Mouse (Mus musculus) hematopoietic stem cell, adult 5-6 weeks (primary cell): ENCODE measurements around the gene Wfikkn2. TPM values are rescaled to one million over a fixed set of nuclear protein-coding genes. Genes with fewer than 3 reads are reported as not detected.

ENCODE experiments used
- ATAC-seq, 2 experiments: fragments of 125-278 bp in 1 of 2; replicated peaks in 1 of 2; 2 replicates each; pipeline ENCODE4 v1.8.0; 2016 to 2017; ENCODE audit warnings: inconsistent platforms in 2 of 2, mild to moderate bottlenecking in 2 of 2, moderate number of reproducible peaks in 2 of 2, low read depth in 1 of 2, moderate TSS enrichment in 1 of 2; ENCODE audit not compliant: low FRiP score in 2 of 2, poor library complexity in 2 of 2, severe bottlenecking in 2 of 2, insufficient read depth in 1 of 2, low TSS enrichment in 1 of 2
- total RNA-seq: library from RNA; stranded (forward); fragments of 172-1452, 232-1000 nt; gene quantifications from 2 replicates; pipeline ENCODE4 v1.2.3, GENCODE M21; 2017

Wfikkn2 gene
- total RNA-seq, 1 experiment from 2014 or later = 0.30 TPM

GRCm38 (mm10) chr11:94210191-94211086, 35.4 kb downstream of the Wfikkn2 start:
- peak; percentile 74 to 75 for ATAC-seq

- peak; percentile 1 to 11; a peak in 1 of 4 replicates for ATAC-seq
These were observed 36.1 kb downstream of the Wfikkn2 start for GRCm38 (mm10) chr11:94209695-94210131.

GRCm38 (mm10) chr11:94208811-94209675, 36.8 kb downstream of the Wfikkn2 start:
- ATAC-seq = no peak

- no peak for ATAC-seq
These were observed 39.2 kb downstream of the Wfikkn2 start for GRCm38 (mm10) chr11:94206398-94207114.

GRCm38 (mm10) chr11:94203066-94203465, 42.7 kb downstream of the Wfikkn2 start:
- no peak for ATAC-seq

GRCm38 (mm10) chr11:94202106-94202505, 43.7 kb downstream of the Wfikkn2 start:
- ATAC-seq = no peak

- ATAC-seq = no peak
These were observed 45.4 kb downstream of the Wfikkn2 start for GRCm38 (mm10) chr11:94200422-94200821.

GRCm38 (mm10) chr11:94199771-94200170, 46.0 kb downstream of the Wfikkn2 start:
- ATAC-seq = no peak

GRCm38 (mm10) chr11:94198405-94199146, 47.2 kb downstream of the Wfikkn2 start:
- ATAC-seq = peak in 1 of 2 experiments; percentile 48; a peak in 2 of 4 replicates

- no peak for ATAC-seq
These were observed 49.5 kb downstream of the Wfikkn2 start for GRCm38 (mm10) chr11:94196311-94196710.

- ATAC-seq = no peak
These were observed 52.7 kb downstream of the Wfikkn2 start for GRCm38 (mm10) chr11:94193109-94193508.

- ATAC-seq = no peak
These were observed 55.1 kb downstream of the Wfikkn2 start for GRCm38 (mm10) chr11:94190665-94191064.

GRCm38 (mm10) chr11:94189579-94189978, 56.2 kb downstream of the Wfikkn2 start:
- no peak for ATAC-seq
